Mouse (Mus musculus): ENCODE data around the gene Sorcs2. TPM values are rescaled to one million over a fixed set of nuclear protein-coding genes. Genes with fewer than 3 reads are reported as not detected.
A peak's percentile ranks its signal among the peaks of the same experiment; 100 is the strongest.
"Not testable (repeated sequence)": the region's sequence is repeated elsewhere in the genome, so short reads cannot be mapped to it uniquely, and the experiment has no call there.

Sorcs2 gene
- polyA plus RNA-seq, 1 experiment from 2014 or later, result 7.0 TPM

GRCm38 (mm10) chr5:36260862-36261261 is 137.1 kb downstream of the Sorcs2 start:
- DNase-seq (ENCODE audit: low spot score), result no peak
- Histone ChIP-seq H3K36me3 (replicated peaks) (no peaks in the 10 kb centered on the region), H3K27ac (replicated peaks) (0 out of 2 replicates have a peak overlapping the region, but pooled peaks have one; percentile 30), H3K9me3 (no peaks in the 10 kb centered on the region), H3K4me1 (peaks cover 24% of the 10 kb centered on the region), H3K27me3 (replicated peaks; ENCODE audit: low read depth, poor library complexity, severe bottlenecking) (no peaks in the 10 kb centered on the region), H3K4me3 (no peak overlapping the region)
- 80% methylated on average over 12 of the region's 12 CpGs for WGBS

GRCm38 (mm10) chr5:36259691-36260124 is 138.2 kb downstream of the Sorcs2 start:
- DNase-seq (ENCODE audit: low spot score), result no peak
- peak overlapping the region; percentile 40 for H3K27ac ChIP-seq (replicated peaks)

GRCm38 (mm10) chr5:36258387-36259181 is 139.4 kb downstream of the Sorcs2 start:
- H3K9me3 ChIP-seq, result no peaks in the 10 kb centered on the region
- H3K27ac ChIP-seq (replicated peaks), result no peak overlapping the region
- 90% methylated on average over 12 of the region's 12 CpGs for WGBS
- H3K4me1 ChIP-seq, result peaks cover 43% of the 10 kb centered on the region
- DNase-seq (ENCODE audit: low spot score), result no peak
- H3K27me3 ChIP-seq (replicated peaks; ENCODE audit: low read depth, poor library complexity, severe bottlenecking), result no peaks in the 10 kb centered on the region
- no peak overlapping the region for H3K4me3 ChIP-seq
- no peaks in the 10 kb centered on the region for H3K36me3 ChIP-seq (replicated peaks)

More at GRCm38 (mm10) chr5:36259691-36260124, 138.2 kb downstream of the Sorcs2 start:
- Histone ChIP-seq H3K36me3 (replicated peaks) (no peaks in the 10 kb centered on the region), H3K4me1 (peaks cover 33% of the 10 kb centered on the region), H3K9me3 (no peaks in the 10 kb centered on the region), H3K4me3 (no peak overlapping the region), H3K27me3 (replicated peaks; ENCODE audit: low read depth, poor library complexity, severe bottlenecking) (no peaks in the 10 kb centered on the region)
- WGBS, result 55% methylated on average over 6 of the region's 6 CpGs

- DNase-seq (ENCODE audit: low spot score), result no peak
- no peaks in the 10 kb centered on the region for H3K9me3 ChIP-seq
- WGBS, result 91% methylated on average over 5 of the region's 5 CpGs
- H3K27me3 ChIP-seq (replicated peaks; ENCODE audit: low read depth, poor library complexity, severe bottlenecking), result no peaks in the 10 kb centered on the region
- no peaks in the 10 kb centered on the region for H3K36me3 ChIP-seq (replicated peaks)
- no peak overlapping the region for H3K4me3 ChIP-seq
- no peak overlapping the region for H3K27ac ChIP-seq (replicated peaks)
- H3K4me1 ChIP-seq, result peaks cover 46% of the 10 kb centered on the region
Measured at GRCm38 (mm10) chr5:36257008-36257407, 140.9 kb downstream of the Sorcs2 start.

- no peaks in the 10 kb centered on the region for H3K9me3 ChIP-seq
- peaks cover 36% of the 10 kb centered on the region for H3K4me1 ChIP-seq
- peak overlapping the region; percentile 20; the same call in 1 of the 2 replicates for H3K27ac ChIP-seq (replicated peaks)
- H3K36me3 ChIP-seq (replicated peaks), result no peaks in the 10 kb centered on the region
- H3K4me3 ChIP-seq, result no peak overlapping the region
- DNase-seq (ENCODE audit: low spot score), result peak; percentile 49
- WGBS, result 61% methylated on average over 18 of the region's 18 CpGs
- H3K27me3 ChIP-seq (replicated peaks; ENCODE audit: low read depth, poor library complexity, severe bottlenecking), result no peaks in the 10 kb centered on the region
Measured at GRCm38 (mm10) chr5:36254642-36255516, 143.1 kb downstream of the Sorcs2 start.

- Histone ChIP-seq H3K27me3 (replicated peaks; ENCODE audit: low read depth, poor library complexity, severe bottlenecking) (no peaks in the 10 kb centered on the region), H3K36me3 (replicated peaks) (no peaks in the 10 kb centered on the region), H3K4me3 (no peak overlapping the region), H3K4me1 (peaks cover 32% of the 10 kb centered on the region), H3K27ac (replicated peaks) (no peak overlapping the region), H3K9me3 (no peaks in the 10 kb centered on the region)
- DNase-seq (ENCODE audit: low spot score), result no peak
- WGBS, result 91% methylated on average over 17 of the region's 17 CpGs
Measured at GRCm38 (mm10) chr5:36252746-36253504, 145.0 kb downstream of the Sorcs2 start.

- Histone ChIP-seq H3K27me3 (replicated peaks; ENCODE audit: low read depth, poor library complexity, severe bottlenecking) (no peaks in the 10 kb centered on the region), H3K27ac (replicated peaks) (no peak overlapping the region), H3K4me1 (peaks cover 8% of the 10 kb centered on the region; the same call in 1 of the 2 replicates), H3K9me3 (no peaks in the 10 kb centered on the region), H3K4me3 (no peak overlapping the region), H3K36me3 (replicated peaks) (no peaks in the 10 kb centered on the region)
- 87% methylated on average over 3 of the region's 3 CpGs for WGBS
- no peak for DNase-seq (ENCODE audit: low spot score)
Measured at GRCm38 (mm10) chr5:36248022-36248421, 149.9 kb downstream of the Sorcs2 start.

- not testable (repeated sequence) for H3K9me3 ChIP-seq; H3K27me3 ChIP-seq (replicated peaks; ENCODE audit: low read depth, poor library complexity, severe bottlenecking); H3K27ac ChIP-seq (replicated peaks); H3K4me3 ChIP-seq; H3K4me1 ChIP-seq; DNase-seq (ENCODE audit: low spot score); H3K36me3 ChIP-seq (replicated peaks)
- WGBS, result 95% methylated on average over 9 of the region's 10 CpGs
Measured at GRCm38 (mm10) chr5:36237526-36237925, 160.4 kb downstream of the Sorcs2 start.

GRCm38 (mm10) chr5:36230301-36230780 is 167.6 kb downstream of the Sorcs2 start:
- no peak for DNase-seq (ENCODE audit: low spot score)
- Histone ChIP-seq H3K4me1 (peaks cover 38% of the 10 kb centered on the region), H3K4me3 (no peak overlapping the region), H3K27ac (replicated peaks) (no peak overlapping the region), H3K36me3 (replicated peaks) (no peaks in the 10 kb centered on the region), H3K27me3 (replicated peaks; ENCODE audit: low read depth, poor library complexity, severe bottlenecking) (no peaks in the 10 kb centered on the region), H3K9me3 (no peaks in the 10 kb centered on the region)
- 76% methylated on average over 9 of the region's 9 CpGs for WGBS

- WGBS, result 68% methylated on average over 23 of the region's 23 CpGs
- Histone ChIP-seq H3K9me3 (no peaks in the 10 kb centered on the region), H3K4me3 (no peak overlapping the region), H3K27me3 (replicated peaks; ENCODE audit: low read depth, poor library complexity, severe bottlenecking) (no peaks in the 10 kb centered on the region), H3K27ac (replicated peaks) (peak overlapping the region; percentile 16), H3K36me3 (replicated peaks) (no peaks in the 10 kb centered on the region), H3K4me1 (peaks cover 44% of the 10 kb centered on the region)
- DNase-seq (ENCODE audit: low spot score), result no peak
Measured at GRCm38 (mm10) chr5:36228405-36229370, 169.3 kb downstream of the Sorcs2 start.

GRCm38 (mm10) chr5:36226296-36226695 is 171.6 kb downstream of the Sorcs2 start:
- Histone ChIP-seq H3K4me3 (no peak overlapping the region), H3K9me3 (no peaks in the 10 kb centered on the region), H3K4me1 (peaks cover 56% of the 10 kb centered on the region), H3K27ac (replicated peaks) (no peak overlapping the region), H3K27me3 (replicated peaks; ENCODE audit: low read depth, poor library complexity, severe bottlenecking) (no peaks in the 10 kb centered on the region), H3K36me3 (replicated peaks) (no peaks in the 10 kb centered on the region)
- 75% methylated on average over 11 of the region's 11 CpGs for WGBS
- DNase-seq (ENCODE audit: low spot score), result no peak

Measured in embryonic facial prominence, embryonic 10.5 days (tissue).